Mouse (Mus musculus): ENCODE measurements around the gene Crip2. TPM values are rescaled to one million over a fixed set of nuclear protein-coding genes. Genes with fewer than 3 reads are reported as not detected.

Gene Crip2
- polyA plus RNA-seq, 1 experiment from 2014 or later: 245 TPM

- Histone ChIP-seq H3K36me3 (peaks cover 12% of the 10 kb centered on the region), H3K4me3 (no peak overlapping the region), H3K27ac (no peak overlapping the region), H3K9ac (no peak overlapping the region), H3K4me1 (0 out of 2 replicates have a peak, but pooled peaks cover 10% of the 10 kb centered on the region), H3K9me3 (replicated peaks) (no peaks in the 10 kb centered on the region), H3K4me2 (replicated peaks) (no peak overlapping the region), H3K27me3 (no peaks in the 10 kb centered on the region)
- no peak for ATAC-seq (ENCODE audit: low FRiP score)
- 77% methylated on average over 9 of the region's 9 CpGs for WGBS
Measured at GRCm38 (mm10) chr12:113168031-113168536, 28.0 kb downstream of the Crip2 start.

GRCm38 (mm10) chr12:113176960-113177725 is 37.1 kb downstream of the Crip2 start:
- Histone ChIP-seq H3K4me3 (no peak overlapping the region), H3K9ac (no peak overlapping the region), H3K27ac (no peak overlapping the region), H3K4me2 (replicated peaks) (no peak overlapping the region), H3K9me3 (replicated peaks) (no peaks in the 10 kb centered on the region), H3K4me1 (no peaks in the 10 kb centered on the region), H3K27me3 (no peaks in the 10 kb centered on the region), H3K36me3 (no peaks in the 10 kb centered on the region)
- no peak for ATAC-seq (ENCODE audit: low FRiP score)
- WGBS: 87% methylated on average over 18 of the region's 18 CpGs

- no peak for ATAC-seq (ENCODE audit: low FRiP score)
- no peak overlapping the region for H3K4me3 ChIP-seq
Measured at GRCm38 (mm10) chr12:113181020-113181419, 41.0 kb downstream of the Crip2 start.

GRCm38 (mm10) chr12:113184945-113185344 is 44.9 kb downstream of the Crip2 start:
- Histone ChIP-seq H3K4me2 (replicated peaks) (no peak overlapping the region), H3K27me3 (no peaks in the 10 kb centered on the region), H3K9me3 (replicated peaks) (no peaks in the 10 kb centered on the region), H3K36me3 (peaks cover 19% of the 10 kb centered on the region), H3K9ac (no peak overlapping the region), H3K4me3 (no peak overlapping the region), H3K27ac (no peak overlapping the region), H3K4me1 (peaks cover 22% of the 10 kb centered on the region)
- ATAC-seq (ENCODE audit: low FRiP score): no peak
- WGBS: 58% methylated on average over 5 of the region's 5 CpGs

More at GRCm38 (mm10) chr12:113181020-113181419, 41.0 kb downstream of the Crip2 start:
- no peaks in the 10 kb centered on the region for H3K9me3 ChIP-seq (replicated peaks)
- H3K4me2 ChIP-seq (replicated peaks): no peak overlapping the region
- H3K4me1 ChIP-seq: 0 out of 2 replicates have a peak, but pooled peaks cover under 1% of the 10 kb centered on the region
- no peak overlapping the region for H3K27ac ChIP-seq
- no peaks in the 10 kb centered on the region for H3K36me3 ChIP-seq
- H3K9ac ChIP-seq: no peak overlapping the region
- 57% methylated on average over 4 of the region's 4 CpGs for WGBS
- no peaks in the 10 kb centered on the region for H3K27me3 ChIP-seq

GRCm38 (mm10) chr12:113185442-113186291 is 45.6 kb downstream of the Crip2 start, which contains the start of gene Tmem121:
Gene Tmem121, plus strand, starts transcription at chr12:113185930.
- H3K27me3 ChIP-seq: no peaks in the 10 kb centered on the region
- H3K4me2 ChIP-seq (replicated peaks): peak within 1 kb of the TSS; percentile 88
- H3K27ac ChIP-seq: no peak within 1 kb of the TSS
- peak within 1 kb of the TSS; percentile 70 for H3K4me3 ChIP-seq
- peaks cover 26% of the 10 kb centered on the region for H3K36me3 ChIP-seq
- peak; percentile 63 for ATAC-seq (ENCODE audit: low FRiP score)
- no peaks in the 10 kb centered on the region for H3K9me3 ChIP-seq (replicated peaks)
- 1% methylated on average over 58 of the region's 63 CpGs for WGBS
- H3K9ac ChIP-seq: peak within 1 kb of the TSS; percentile 83
- H3K4me1 ChIP-seq: peaks cover 22% of the 10 kb centered on the region

GRCm38 (mm10) chr12:113186326-113187010 is 46.4 kb downstream of the Crip2 start:
- 41% methylated on average over 12 of the region's 12 CpGs for WGBS
- ATAC-seq (ENCODE audit: low FRiP score): peak; percentile 13; the same call in 1 of the 2 replicates
- peak overlapping the region; percentile 83 for H3K9ac ChIP-seq
- H3K27ac ChIP-seq: no peak overlapping the region
- H3K4me1 ChIP-seq: peaks cover 22% of the 10 kb centered on the region
- H3K4me3 ChIP-seq: peak overlapping the region; percentile 70
- no peaks in the 10 kb centered on the region for H3K9me3 ChIP-seq (replicated peaks)
- peak overlapping the region; percentile 88 for H3K4me2 ChIP-seq (replicated peaks)
- H3K27me3 ChIP-seq: no peaks in the 10 kb centered on the region
- peaks cover 32% of the 10 kb centered on the region for H3K36me3 ChIP-seq

- H3K4me1 ChIP-seq: peaks cover 22% of the 10 kb centered on the region
- peaks cover 33% of the 10 kb centered on the region for H3K36me3 ChIP-seq
- peak overlapping the region; percentile 60; the same call in 1 of the 2 replicates for H3K9ac ChIP-seq
- peak overlapping the region; percentile 88 for H3K4me2 ChIP-seq (replicated peaks)
- no peak overlapping the region for H3K27ac ChIP-seq
- WGBS: 63% methylated on average over 4 of the region's 4 CpGs
- ATAC-seq (ENCODE audit: low FRiP score): no peak
- no peaks in the 10 kb centered on the region for H3K9me3 ChIP-seq (replicated peaks)
- peak overlapping the region; percentile 70 for H3K4me3 ChIP-seq
- H3K27me3 ChIP-seq: no peaks in the 10 kb centered on the region
Measured at GRCm38 (mm10) chr12:113187011-113187375, 47.0 kb downstream of the Crip2 start.

GRCm38 (mm10) chr12:113187584-113188295 is 47.7 kb downstream of the Crip2 start:
- WGBS: 4% methylated on average over 56 of the region's 56 CpGs
- Histone ChIP-seq H3K9me3 (replicated peaks) (no peaks in the 10 kb centered on the region), H3K36me3 (peaks cover 33% of the 10 kb centered on the region), H3K27me3 (no peaks in the 10 kb centered on the region), H3K27ac (no peak overlapping the region), H3K4me1 (peaks cover 22% of the 10 kb centered on the region), H3K4me3 (peak overlapping the region; percentile 39), H3K4me2 (replicated peaks) (peak overlapping the region; percentile 88), H3K9ac (peak overlapping the region; percentile 60)
- ATAC-seq (ENCODE audit: low FRiP score): peak; percentile 62

GRCm38 (mm10) chr12:113188349-113189055 is 48.5 kb downstream of the Crip2 start:
- H3K4me1 ChIP-seq: peaks cover 22% of the 10 kb centered on the region
- H3K9ac ChIP-seq: no peak overlapping the region; the same call in 1 of the 2 replicates
- ATAC-seq (ENCODE audit: low FRiP score): no peak
- WGBS: 88% methylated on average over 51 of the region's 51 CpGs
- H3K4me3 ChIP-seq: peak overlapping the region; percentile 39; the same call in 1 of the 2 replicates
- H3K4me2 ChIP-seq (replicated peaks): peak overlapping the region; percentile 88
- no peaks in the 10 kb centered on the region for H3K27me3 ChIP-seq
- no peaks in the 10 kb centered on the region for H3K9me3 ChIP-seq (replicated peaks)
- no peak overlapping the region for H3K27ac ChIP-seq
- peaks cover 33% of the 10 kb centered on the region for H3K36me3 ChIP-seq

GRCm38 (mm10) chr12:113193423-113193822 is 53.4 kb downstream of the Crip2 start:
- Histone ChIP-seq H3K36me3 (peaks cover 28% of the 10 kb centered on the region), H3K27ac (no peak overlapping the region), H3K9ac (no peak overlapping the region), H3K9me3 (replicated peaks) (peaks cover 4% of the 10 kb centered on the region; the same call in 1 of the 2 replicates), H3K27me3 (no peaks in the 10 kb centered on the region), H3K4me1 (no peaks in the 10 kb centered on the region; the same call in 1 of the 2 replicates), H3K4me3 (no peak overlapping the region), H3K4me2 (replicated peaks) (no peak overlapping the region)
- 80% methylated on average over 2 of the region's 2 CpGs for WGBS
- ATAC-seq (ENCODE audit: low FRiP score): no peak

Measured in hindbrain, embryonic 12.5 days (tissue).